Mouse (Mus musculus) urinary bladder, adult 2 months (tissue): ENCODE data around the gene Gm20388. TPM values are rescaled to one million over a fixed set of nuclear protein-coding genes. Genes with fewer than 3 reads are reported as not detected.
"Not testable (repeated sequence)": the region's sequence is repeated elsewhere in the genome, so short reads cannot be mapped to it uniquely, and the experiment has no call there.

ENCODE experiments used
- DNase-seq: peaks from one replicate; pipeline ENCODE4 v3.0.0; 2022; ENCODE audit warnings: low spot score
- polyA plus RNA-seq: library from polyadenylated mRNA; depleted of rRNA; stranded (reverse); fragments of >200 nt; gene quantifications from 2 replicates; pipeline ENCODE4 v1.2.3, GENCODE M21; 2012

Gene Gm20388
- polyA plus RNA-seq, 1 experiment, result 50.2 TPM

DNA sequence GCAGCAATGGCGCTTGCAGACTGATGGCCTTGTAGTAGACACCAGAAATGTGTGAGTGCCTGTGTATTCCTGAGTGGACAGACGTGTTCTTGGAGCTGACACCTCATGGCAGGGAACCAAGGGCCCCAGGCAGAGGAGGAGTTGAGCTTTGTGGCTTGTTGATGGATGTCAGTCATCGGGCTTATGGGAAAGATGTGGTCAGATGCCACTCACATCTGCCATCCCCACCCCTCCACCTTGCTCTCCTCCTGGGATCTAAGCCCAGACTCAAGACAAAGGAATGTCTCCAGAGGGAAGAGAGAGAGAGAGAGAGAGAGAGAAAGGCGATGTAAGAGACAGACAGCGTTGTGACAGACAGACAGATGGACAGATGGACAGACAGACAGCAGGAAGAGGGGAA is 1378.7 kb downstream of the Gm20388 start:
- DNase-seq, result no peak

DNA sequence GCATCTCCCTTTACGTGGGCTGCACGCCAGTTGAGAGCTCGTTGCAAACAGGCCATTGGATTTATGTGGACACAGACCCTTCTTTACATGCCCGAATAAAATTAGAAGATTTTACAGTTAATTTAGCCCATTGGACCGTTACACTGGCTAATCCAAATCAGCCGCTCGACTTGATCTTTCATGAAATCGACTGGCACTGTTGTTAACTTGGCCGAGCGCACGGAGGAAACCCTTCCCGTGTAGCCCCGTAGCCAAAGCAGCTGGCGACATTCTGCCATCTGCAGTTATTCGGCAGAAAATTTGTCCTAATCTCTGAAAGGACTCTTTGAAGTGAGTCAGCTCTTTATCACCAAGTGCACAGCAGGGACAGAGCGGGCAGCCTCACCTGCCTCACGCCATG is 1379.9 kb downstream of the Gm20388 start:
- DNase-seq, result no peak

DNA sequence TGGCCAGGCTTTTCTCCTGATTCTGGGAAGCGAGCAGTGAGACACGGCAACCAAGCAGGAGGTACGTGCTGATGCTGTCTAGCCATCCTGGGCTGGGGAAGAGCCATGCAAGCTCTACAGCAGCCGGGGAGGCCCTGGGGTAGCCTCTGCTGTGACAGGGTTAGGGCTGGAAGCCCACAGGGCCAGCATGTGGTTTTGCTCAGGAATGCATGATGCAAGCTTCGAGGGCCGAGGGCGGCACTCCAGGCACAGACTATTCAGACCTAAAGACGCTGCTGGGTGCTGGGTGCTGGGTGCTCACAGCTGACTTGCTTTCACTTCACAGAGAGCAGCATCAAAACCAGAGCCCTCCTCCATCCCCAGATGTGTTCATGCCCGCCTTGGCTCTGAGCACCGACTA is 1382.8 kb downstream of the Gm20388 start:
- no peak for DNase-seq

DNA sequence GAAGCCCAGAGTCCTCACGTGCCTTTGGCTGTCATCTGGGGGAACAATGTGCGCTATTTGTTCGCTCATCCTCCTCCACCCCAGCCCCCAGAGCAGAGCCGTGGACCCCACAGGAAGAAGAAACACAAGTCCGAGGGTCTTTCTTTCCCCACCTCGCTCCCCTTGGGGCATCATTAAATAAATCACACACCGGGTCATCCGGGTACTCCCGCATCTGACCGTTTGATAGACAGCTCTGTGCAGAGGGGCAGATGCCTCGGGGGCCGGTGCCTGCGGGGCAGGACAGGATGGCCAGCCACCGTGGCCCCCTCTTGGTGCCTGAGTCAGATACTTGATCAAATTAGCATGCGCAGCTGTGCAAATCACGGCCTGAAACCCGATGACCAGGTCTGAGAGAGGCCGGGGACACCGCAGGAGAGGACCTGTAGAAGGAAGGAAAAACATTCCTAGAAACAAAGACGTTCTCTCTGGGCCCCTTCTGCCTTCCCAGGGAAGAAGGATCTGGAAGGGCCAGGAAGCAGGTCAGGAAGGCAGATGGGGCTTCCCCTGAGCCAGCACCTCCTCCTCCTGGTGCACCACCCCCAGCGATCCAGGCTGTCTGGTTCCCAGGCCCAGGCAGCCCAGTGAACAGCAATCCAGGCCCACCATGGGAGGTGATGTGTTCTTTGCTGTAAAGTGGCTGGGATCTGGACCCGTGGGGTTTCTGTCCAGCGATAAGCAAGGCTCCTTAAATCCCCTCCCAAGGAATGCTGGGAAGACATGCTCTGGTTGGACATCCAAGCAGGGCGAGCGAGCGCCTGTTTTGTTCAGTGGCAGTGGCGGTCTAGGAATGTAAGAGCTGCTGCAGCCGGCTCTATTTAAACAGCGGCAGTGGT is 1383.8 kb downstream of the Gm20388 start:
- no peak for DNase-seq

DNA sequence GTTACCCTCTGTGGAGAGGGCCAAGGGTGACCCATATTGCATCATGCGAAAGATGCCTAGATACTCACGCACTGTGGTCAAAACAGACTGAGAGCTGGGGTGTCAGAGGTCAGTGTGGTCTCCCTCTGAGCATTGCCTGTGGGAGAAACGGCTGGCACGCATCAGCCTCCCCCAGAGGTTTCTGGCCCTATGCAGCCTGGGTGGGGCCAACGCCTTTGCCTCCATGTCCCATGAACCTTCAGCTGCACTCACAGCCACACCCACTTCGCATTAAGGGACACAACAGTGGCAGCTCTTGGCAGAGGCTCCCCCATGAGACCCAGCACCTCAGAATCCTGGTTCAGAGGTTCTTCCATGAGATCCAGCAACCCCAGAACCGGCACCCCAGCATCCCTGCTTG is 1385.4 kb downstream of the Gm20388 start:
- no peak for DNase-seq

DNA sequence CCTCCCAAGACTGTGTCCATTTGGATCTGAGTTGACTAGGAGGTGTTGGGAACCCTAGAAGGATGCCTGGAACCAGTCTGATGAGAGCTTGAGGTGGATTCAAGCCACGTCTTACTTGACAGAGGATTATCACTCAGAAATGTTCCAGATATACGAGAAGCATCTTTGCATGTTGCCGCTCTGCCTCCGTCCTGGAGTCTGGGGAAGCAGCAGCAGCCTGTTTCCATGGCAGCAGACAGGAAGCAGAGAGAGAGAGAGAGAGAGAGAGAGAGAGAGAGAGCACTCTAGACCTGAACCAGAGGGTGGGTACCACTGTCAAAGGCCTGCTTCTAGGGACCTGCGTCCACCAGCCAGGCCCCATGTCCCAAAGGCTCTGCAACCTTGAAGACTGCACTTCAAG is 1386.0 kb downstream of the Gm20388 start:
- DNase-seq, result no peak

DNA sequence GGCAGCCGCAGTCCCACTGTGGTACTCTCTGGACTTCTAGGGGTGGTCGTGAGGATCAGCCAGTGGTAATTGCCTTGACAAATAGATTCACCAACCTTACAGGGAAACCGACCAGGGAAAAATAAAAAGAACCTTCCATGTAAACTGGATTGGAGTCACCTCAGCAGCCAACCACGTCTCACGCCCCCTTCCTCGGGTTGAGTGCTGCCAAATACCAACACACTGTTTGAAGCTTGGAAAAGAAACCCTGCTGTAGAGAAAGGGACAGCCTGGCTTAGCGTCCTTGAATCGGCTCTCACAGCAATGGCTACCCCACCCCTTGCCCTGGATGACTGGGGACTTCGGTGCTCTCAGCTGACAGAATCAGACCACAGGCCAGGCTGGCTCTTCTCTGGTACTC is 1386.7 kb downstream of the Gm20388 start:
- no peak for DNase-seq

DNA sequence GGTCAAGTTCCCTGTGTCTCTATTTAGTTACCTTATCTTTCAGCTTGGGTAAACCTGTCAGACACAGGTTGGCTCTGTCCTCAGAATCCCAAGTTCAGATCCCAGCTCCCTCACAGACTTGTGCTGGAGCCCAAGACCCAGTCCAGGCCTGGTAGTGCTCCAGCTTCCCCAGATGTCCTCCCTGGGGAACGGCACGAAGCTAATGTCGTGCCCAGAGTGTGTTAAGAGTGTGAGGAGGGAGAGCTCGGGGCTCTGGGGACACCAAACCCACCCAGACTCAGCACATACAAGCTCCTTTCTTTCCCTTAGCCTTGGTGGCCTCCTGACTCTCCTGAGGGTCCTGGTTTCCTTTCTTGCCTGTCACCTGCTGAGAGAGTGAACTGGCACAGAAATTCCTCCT is 1389.4 kb downstream of the Gm20388 start:
- DNase-seq, result no peak

DNA sequence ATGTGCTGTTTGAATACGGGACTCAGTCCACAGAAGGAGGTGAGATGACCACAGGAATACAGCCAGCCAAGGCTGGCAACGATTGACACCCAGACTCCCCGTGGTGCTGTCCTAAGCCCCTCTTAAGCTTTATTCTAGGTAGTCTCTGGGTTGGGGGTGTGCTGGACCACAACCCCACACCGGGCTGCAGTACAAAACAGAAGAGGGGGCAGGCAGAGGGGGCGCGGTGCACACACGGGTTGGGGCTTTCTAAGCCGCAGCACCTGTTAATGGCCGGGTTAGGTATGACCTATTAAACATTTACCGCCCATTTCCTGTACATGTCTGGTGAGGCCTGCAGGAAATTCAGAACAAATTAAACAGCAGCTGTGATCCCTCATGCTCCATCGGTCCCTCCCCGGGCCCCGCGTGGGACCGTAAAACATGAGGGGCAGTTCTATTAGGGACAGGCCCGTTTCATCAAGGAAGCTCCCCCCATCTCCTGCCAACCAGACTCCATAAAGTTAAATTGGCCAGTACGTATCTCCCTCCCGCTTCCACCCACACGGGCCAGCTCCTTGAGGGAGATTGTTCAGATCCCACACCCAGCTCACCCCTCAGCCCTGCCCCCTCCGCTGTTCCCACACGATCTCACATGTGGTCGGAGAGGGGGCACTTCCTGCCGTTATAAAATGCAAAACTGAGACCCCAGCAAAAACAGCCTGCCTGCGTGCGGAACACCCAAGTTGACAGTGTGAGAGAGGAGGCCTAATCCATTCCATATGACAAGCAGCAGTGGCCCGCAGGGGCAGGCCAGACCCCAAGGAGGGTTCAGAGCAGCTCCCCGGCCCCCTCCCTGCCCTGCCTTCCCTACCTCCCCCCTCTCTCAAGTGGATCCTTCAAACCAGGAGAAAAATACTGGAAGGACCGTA is 1390.1 kb downstream of the Gm20388 start:
- DNase-seq, result no peak

DNA sequence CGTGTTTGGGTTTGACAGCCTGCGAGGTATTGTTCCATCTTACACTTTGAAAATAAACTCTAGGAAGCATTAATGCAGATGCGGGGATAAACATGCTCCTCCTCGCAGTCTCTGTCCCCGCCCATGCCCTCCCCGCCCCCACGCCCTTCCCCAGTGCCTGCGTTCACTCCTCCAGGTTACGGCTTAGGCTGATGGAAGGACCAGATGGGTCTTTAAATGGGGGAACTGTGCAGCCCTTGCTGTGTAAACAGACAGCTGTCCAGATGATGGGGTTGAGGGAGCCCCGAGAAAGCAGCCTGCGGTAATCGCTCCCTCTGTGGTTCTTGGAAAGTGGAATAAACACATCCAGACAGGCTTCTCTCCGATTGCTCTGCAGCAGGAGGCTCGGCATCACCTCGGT is 1390.8 kb downstream of the Gm20388 start:
- no peak for DNase-seq

DNA sequence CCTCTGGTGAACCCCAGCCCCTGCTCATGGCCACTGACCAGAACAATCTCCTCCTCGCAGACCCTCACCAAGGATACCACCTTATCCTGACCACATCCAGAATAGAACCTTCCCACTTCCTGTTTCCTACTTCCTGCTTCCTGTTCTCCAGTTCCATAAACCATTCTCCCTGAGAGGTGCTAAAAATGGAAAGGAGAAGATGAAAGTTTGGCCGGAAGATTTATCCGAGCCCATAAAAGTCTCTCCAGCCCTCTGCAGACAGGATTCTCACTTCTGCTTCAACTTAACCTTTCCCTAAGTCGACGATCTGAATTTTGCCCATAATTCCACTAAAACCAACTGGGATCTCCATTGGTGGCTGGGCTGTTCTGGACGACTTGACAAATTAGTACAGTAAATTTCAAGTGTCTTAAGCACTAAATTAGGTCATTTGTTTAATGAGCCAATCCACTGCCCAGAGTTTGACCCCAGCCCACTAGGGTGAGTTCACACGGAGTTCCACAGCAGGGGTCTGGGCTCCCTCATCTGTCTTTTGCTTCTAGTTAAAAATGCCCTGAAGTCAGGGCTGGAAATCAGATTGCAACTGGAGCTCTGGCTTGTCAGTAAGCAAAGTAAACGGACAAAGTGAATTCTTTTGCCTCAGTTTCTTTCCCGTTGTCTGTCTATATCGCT is 1391.5 kb downstream of the Gm20388 start:
- no peak for DNase-seq

DNA sequence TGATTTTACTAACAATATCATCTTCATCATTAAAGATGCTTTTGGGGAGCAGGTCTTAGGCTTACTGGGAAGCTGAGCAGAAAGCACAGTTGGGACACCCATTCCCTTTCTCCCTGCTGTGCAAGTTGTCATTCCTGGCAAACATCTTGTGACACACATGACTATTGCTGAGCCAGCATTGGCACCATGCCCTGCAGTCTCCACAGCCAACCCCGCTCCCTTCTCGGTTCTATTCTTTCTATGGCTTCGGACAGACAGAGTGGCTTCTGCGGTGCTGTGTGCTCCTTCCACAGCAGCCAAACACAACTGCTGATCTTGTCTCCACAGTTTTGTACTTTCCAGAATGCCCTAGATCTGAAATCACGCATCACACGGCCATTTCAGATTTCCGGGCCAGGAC is 1397.1 kb downstream of the Gm20388 start:
- DNase-seq, result no peak

DNA sequence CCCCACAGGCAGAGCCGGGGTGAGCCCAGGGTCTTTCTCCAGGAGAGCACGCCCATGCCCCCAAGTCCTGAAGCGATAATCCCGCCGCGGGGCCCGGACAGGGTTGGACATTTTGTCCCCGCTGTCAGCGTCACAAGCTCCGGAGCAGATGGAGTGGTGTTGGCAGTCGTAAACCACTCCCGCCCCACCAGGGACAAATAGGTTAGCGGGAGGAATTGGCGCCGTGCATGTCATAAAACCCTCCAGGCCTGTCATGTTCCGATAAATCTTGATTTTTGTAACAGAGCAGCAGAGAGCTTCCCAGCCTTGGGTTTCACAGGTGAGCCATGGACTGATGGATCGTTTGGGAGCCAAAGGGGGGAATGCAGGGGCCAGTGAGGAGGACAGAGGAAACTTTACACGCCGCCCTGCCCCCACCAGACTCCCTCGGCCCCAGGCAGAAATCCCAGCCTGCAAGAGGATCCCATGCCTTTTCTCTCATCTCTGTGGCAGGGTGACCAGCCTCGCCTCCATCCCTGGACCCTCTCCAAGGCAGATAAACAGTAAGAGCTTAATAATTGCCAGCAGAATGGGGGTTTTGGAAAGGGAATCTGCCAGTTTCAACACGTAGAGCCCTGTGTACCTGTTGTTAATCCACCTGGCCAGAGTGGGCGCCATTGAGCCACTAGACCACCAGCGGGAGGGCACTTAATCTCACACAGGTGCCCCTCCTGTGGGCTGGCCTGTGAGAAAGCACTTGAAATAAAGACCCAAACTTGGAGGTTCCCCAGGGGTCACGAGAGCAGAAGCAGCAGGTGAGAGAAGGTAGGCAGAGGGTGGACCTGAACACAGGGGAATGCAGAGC is 1400.6 kb downstream of the Gm20388 start:
- no peak for DNase-seq

DNA sequence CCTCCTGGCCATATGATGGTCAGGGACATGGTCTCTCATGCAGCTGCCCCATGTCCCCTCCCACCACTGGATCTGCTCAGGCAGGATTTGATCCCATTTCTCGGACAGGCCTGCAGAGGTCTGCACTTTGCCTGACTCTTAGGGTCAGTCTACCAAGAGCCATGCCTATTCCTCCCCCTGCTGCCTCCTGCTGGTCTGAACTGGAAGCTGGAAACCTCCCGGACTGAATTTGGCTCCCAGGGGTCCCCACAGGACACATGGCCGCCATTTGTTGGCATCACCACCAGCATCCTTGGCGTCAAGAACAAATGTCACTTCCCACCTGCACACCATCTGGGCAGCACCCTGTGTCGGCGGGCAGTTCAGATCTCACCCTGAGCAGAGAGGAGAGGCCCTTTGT is 1402.8 kb downstream of the Gm20388 start:
- no peak for DNase-seq

DNA sequence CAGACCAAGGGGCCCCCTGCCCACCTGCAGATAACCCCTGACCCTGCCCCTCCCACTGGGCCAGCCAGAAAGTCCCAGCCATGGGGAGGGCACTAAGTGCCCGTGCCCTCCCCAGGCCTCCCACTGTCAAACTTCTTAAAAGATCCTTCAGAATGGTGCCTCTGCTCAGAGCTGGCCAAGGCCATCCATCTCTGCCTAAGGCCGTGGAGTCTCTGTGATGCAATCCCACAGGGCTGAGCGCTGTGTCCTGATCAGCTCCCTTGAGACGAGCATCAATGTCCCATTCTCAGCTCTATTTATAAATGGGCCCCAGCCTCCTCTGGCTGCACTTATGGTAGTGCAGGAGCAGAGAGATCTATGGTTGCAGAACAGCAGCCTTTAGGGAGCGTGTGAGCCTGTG is 1403.4 kb downstream of the Gm20388 start:
- no peak for DNase-seq

DNA sequence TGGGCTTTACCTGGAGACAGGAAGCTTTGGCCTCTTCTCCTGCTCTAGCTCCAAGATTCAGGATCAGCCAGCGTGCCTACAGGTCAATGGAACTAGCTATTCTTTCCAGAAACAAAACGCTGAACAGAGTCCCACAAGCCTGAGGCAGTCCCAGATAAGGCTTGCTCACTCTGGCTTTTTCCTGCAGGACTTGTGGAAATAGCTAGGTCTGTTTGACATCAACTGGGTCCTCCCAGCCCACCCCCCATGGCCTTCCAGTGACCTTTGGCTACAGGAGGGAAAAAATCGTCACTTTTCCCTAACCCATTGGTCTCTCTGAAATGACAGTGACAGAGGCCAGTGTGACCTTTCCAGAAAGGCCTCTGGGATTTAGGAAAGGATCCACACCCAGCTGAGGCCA is 1404.9 kb downstream of the Gm20388 start:
- no peak for DNase-seq

DNA sequence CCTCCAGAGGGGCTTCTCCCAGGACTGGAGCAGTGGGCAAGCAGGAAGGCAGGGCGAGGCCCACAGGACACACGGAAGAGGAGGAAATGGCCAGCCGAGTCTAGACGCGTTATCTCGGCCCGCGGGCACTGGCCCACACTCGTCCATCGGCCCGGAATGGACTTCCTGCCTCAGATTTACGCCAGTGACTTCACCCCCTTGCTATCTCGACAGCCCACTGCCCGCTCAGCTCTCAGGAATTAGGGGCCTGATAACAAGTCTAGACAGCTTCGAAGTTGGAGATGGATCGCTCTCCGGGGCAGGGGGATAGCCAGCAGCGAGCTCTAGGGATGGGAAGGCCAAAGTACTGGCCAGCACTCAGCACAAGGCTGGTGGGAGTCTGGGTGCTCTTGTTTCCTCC is 1405.4 kb downstream of the Gm20388 start:
- DNase-seq, result no peak

DNA sequence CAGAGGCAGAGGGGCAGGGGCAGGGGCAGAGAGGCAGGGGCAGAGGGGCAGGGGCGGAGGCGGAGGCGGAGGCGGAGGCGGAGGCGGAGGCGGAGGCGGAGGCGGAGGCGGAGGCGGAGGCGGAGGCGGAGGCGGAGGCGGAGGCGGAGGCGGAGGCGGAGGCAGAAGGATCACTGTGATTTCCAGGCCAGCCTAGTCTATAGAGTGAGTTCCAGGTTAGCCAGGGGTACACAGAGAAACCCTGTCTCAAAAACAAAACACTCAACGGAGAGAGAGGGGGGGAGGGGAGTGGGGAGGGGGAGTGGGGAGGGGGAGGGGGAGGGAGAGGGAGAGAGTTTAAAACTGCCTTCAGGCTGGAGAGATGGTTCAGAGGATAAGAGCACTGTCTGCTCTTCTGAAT is 1408.1 kb downstream of the Gm20388 start:
- DNase-seq, result not testable (repeated sequence)

DNA sequence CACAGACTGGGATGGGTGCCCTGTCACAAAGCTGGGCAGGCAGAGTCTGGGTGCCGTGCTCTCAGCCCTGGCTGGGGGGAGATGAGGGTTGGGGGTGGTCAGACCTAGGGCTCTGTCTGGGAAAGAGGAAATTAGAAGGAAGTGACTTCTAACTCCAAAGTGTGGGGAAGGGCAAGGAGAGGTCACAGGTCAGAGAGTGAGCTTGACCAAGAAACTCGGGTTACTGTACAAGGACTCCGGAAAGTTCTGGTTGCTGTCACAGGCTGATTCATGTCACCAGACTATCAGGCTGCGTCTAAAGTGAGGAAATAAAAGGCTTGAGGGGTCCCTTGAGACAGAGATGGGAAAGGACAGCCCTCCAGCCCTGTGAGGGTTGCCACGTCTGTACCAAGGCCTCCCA is 1408.8 kb downstream of the Gm20388 start:
- no peak for DNase-seq

DNA sequence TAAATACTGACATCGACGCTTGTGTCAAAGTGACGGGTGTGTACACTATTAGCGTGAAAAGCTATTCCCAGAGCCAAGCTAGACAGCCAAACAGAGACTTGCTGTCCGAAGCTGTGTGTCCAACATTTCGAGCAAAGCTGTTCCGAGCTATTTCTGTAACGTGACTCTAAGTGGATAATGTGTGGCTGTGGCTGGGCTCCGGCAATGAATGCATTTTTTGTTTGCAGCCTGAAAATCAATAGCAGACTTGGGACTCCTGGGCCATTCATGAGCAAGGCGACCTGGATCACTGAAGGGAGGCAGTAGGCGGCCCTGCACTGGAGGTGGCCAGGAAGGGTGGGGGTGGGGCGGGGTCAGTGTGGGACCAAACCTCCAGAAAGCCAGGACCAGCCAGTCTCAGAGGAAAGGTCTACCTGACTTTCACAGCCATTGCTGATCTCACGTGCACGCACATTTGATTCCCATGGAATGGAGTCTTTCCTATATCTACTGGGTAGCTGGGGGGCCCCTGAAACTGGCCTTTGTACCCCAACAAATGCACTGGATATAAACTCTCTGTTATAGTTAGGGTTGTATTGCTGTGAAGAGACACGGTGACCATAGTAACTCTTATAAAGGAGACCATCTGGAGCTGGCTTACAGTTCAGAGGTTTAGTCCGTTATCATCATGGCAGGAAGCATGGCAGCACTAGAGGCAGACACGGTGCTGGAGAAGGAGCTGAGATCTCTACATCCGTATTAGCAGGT is 1415.7 kb downstream of the Gm20388 start:
- DNase-seq, result no peak

DNA sequence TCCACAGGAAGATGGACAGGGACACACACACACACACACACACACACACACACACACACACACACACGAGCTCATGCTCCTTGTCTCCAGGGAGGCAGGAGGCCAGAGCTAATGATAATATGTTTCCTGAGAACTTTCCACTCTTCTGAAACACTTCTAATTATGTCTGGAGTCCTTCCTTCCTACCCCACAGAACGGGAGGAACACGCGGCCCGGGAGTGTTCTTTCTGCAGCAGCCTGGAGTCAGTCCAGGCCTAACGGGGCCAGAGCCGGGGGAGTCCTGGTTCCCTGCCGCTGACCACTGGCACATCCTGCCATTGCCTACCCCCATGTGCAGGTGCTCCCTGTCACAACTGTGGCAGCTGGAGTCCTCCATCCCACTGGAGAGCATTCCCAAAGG is 1421.8 kb downstream of the Gm20388 start:
- no peak for DNase-seq
